Mouse (Mus musculus): ENCODE results near the gene Ccdc93. TPM values are rescaled to one million over a fixed set of nuclear protein-coding genes. Genes with fewer than 3 reads are reported as not detected.

The Ccdc93 gene
- polyA plus RNA-seq, 1 experiment from 2014 or later = 8.2 TPM

DNA sequence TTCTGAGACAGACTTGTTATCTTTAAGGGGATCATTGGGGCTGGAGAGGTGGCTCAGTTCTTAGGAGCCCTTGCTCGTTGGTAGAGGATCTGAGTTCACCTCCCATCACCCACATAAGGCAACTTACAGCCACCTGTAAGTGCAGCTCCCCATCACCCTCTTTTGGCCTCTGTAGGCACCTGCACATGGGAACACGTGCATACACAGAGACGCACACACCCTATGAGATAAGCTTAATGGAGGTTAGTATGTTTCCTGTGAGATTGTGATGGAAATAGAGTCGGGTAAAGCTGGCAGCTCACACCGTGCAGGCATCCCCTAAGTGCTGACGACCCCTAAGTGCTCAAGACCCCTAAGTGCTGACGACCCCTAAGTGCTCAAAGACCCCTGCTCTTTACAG, 100.6 kb downstream of the Ccdc93 start:
- ATAC-seq = no peak

DNA sequence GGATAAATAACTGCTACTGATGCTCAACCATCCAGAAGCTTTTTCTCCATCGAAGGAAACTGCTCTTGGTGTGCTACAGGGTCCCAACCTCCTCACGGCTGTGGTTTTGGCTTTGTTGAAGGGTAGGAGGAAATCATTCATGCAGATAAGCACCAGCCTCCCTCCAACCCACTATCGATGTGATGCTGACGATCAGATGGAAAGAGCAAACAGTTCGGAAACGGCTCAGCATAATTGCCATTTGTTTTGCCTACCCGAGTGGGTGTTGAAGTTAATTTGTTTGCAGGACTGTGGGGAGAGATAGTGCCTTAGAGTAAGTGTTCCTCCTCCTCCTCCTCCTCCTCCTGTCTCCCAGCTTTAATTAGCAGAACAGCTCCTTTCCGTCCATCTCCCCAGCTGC, 109.5 kb downstream of the Ccdc93 start:
- Histone ChIP-seq H3K4me1 (replicated peaks; ENCODE audit: control insufficient read depth, insufficient read depth, low read length) (no peaks in the 10 kb centered on the region), H3K9ac (ENCODE audit: low read depth, low read length) (no peak overlapping the region), H3K36me3 (ENCODE audit: control insufficient read depth, insufficient read depth) (no peaks in the 10 kb centered on the region), H3K27me3 (replicated peaks; ENCODE audit: control insufficient read depth, insufficient read depth, low read length) (no peaks in the 10 kb centered on the region), H3K4me2 (replicated peaks; ENCODE audit: low read depth) (no peak overlapping the region), H3K27ac (ENCODE audit: low read depth, low read length) (no peak overlapping the region), H3K4me3 (ENCODE audit: low read depth, low read length) (no peak overlapping the region), H3K9me3 (ENCODE audit: control insufficient read depth) (no peaks in the 10 kb centered on the region)
- WGBS = 47% methylated on average over 8 of the region's 8 CpGs
- no peak for TF ChIP-seq CTCF (IDR thresholded peaks at IDR 0.05; ENCODE audit: low read depth)
- no peak for ATAC-seq

More for the DNA sequence above, 100.6 kb downstream of the Ccdc93 start:
- no peak for TF ChIP-seq CTCF (IDR thresholded peaks at IDR 0.05; ENCODE audit: low read depth)
- Histone ChIP-seq H3K36me3 (ENCODE audit: control insufficient read depth, insufficient read depth) (no peaks in the 10 kb centered on the region), H3K9ac (ENCODE audit: low read depth, low read length) (no peak overlapping the region), H3K4me1 (replicated peaks; ENCODE audit: control insufficient read depth, insufficient read depth, low read length) (no peaks in the 10 kb centered on the region), H3K4me2 (replicated peaks; ENCODE audit: low read depth) (no peak overlapping the region), H3K4me3 (ENCODE audit: low read depth, low read length) (no peak overlapping the region), H3K27ac (ENCODE audit: low read depth, low read length) (no peak overlapping the region), H3K9me3 (ENCODE audit: control insufficient read depth) (no peaks in the 10 kb centered on the region), H3K27me3 (replicated peaks; ENCODE audit: control insufficient read depth, insufficient read depth, low read length) (peaks cover 23% of the 10 kb centered on the region)
- 70% methylated on average over 7 of the region's 7 CpGs for WGBS

DNA sequence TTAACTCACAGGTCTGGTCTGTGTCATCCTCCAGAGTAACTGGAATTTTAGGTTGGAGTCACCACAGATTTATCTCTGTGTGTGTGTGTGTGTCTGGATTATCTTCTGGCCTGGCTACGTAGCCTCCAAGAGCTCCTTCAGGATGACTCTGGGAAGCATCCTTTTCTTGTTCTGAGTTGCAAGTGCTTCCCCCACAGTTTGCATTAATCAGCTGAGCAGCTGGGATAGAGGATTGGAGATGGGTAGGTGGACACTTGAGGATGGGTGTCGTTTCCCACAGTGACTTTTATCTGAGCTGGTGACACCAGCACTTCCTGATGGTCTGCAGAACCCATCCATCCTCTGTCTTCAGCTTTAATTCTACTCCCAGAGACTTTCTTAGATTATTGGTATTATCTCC, 116.0 kb downstream of the Ccdc93 start:
- no peak for ATAC-seq
- Histone ChIP-seq H3K27me3 (replicated peaks; ENCODE audit: control insufficient read depth, insufficient read depth, low read length) (no peaks in the 10 kb centered on the region), H3K9me3 (ENCODE audit: control insufficient read depth) (no peaks in the 10 kb centered on the region), H3K4me1 (replicated peaks; ENCODE audit: control insufficient read depth, insufficient read depth, low read length) (no peaks in the 10 kb centered on the region), H3K4me2 (replicated peaks; ENCODE audit: low read depth) (no peak overlapping the region), H3K36me3 (ENCODE audit: control insufficient read depth, insufficient read depth) (peaks cover 6% of the 10 kb centered on the region; the same call in 1 of the 2 replicates), H3K4me3 (ENCODE audit: low read depth, low read length) (no peak overlapping the region), H3K9ac (ENCODE audit: low read depth, low read length) (no peak overlapping the region), H3K27ac (ENCODE audit: low read depth, low read length) (no peak overlapping the region)
- no peak for TF ChIP-seq CTCF (IDR thresholded peaks at IDR 0.05; ENCODE audit: low read depth)
- 78% methylated on average over 2 of the region's 2 CpGs for WGBS

DNA sequence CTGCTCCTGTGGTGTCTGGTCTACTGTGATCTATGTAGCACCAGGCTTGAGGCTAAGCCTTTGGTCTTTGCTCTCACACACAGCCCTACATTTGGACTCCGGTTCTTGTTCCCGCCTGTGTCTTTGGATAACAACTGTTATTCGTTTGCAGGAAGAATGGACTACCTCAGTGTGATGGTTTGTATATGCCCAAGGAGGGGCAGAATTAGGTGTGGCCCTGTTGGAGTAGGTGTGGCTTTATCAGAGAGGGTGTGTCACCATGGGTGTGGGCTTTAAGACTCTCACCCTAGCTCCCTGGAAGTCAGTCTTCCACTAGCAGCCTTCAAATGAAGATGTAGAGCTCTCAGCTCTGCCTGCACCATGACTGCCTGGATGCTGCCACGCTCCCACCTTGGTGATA, 117.8 kb downstream of the Ccdc93 start:
- Histone ChIP-seq H3K36me3 (ENCODE audit: control insufficient read depth, insufficient read depth) (peaks cover 15% of the 10 kb centered on the region; the same call in 1 of the 2 replicates), H3K4me1 (replicated peaks; ENCODE audit: control insufficient read depth, insufficient read depth, low read length) (no peaks in the 10 kb centered on the region), H3K9ac (ENCODE audit: low read depth, low read length) (no peak overlapping the region), H3K27me3 (replicated peaks; ENCODE audit: control insufficient read depth, insufficient read depth, low read length) (no peaks in the 10 kb centered on the region), H3K4me2 (replicated peaks; ENCODE audit: low read depth) (no peak overlapping the region), H3K9me3 (ENCODE audit: control insufficient read depth) (no peaks in the 10 kb centered on the region), H3K27ac (ENCODE audit: low read depth, low read length) (no peak overlapping the region), H3K4me3 (ENCODE audit: low read depth, low read length) (no peak overlapping the region)
- 90% methylated on average over 4 of the region's 4 CpGs for WGBS
- no peak for TF ChIP-seq CTCF (IDR thresholded peaks at IDR 0.05; ENCODE audit: low read depth)
- no peak for ATAC-seq

DNA sequence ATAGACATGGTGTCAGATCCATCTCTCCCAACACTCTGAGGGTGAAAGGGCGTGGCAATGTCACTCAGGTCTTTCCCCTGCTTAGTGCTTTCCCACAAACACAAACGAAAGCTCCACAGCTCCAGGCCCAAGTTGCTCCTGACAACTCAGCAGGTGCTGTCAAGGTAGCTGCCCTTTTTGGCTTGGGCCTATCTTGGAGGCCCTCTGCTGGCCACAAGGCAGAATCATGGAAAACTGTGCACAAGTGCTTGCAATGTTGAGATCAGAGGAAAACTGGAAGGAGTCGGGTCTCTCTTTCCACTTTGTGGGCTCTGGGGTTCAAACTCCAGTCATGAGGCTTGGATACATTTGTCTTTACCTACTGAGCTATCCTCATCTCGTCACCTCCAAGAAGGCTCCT, 118.6 kb downstream of the Ccdc93 start:
- Histone ChIP-seq H3K27ac (ENCODE audit: low read depth, low read length) (no peak overlapping the region), H3K4me1 (replicated peaks; ENCODE audit: control insufficient read depth, insufficient read depth, low read length) (no peaks in the 10 kb centered on the region), H3K36me3 (ENCODE audit: control insufficient read depth, insufficient read depth) (peaks cover 21% of the 10 kb centered on the region; the same call in 1 of the 2 replicates), H3K4me2 (replicated peaks; ENCODE audit: low read depth) (no peak overlapping the region), H3K9me3 (ENCODE audit: control insufficient read depth) (no peaks in the 10 kb centered on the region), H3K4me3 (ENCODE audit: low read depth, low read length) (no peak overlapping the region), H3K9ac (ENCODE audit: low read depth, low read length) (no peak overlapping the region), H3K27me3 (replicated peaks; ENCODE audit: control insufficient read depth, insufficient read depth, low read length) (no peaks in the 10 kb centered on the region)
- TF ChIP-seq CTCF (IDR thresholded peaks at IDR 0.05; ENCODE audit: low read depth) = peak; percentile 61
- 80% methylated on average over 4 of the region's 4 CpGs for WGBS
- no peak for ATAC-seq

DNA sequence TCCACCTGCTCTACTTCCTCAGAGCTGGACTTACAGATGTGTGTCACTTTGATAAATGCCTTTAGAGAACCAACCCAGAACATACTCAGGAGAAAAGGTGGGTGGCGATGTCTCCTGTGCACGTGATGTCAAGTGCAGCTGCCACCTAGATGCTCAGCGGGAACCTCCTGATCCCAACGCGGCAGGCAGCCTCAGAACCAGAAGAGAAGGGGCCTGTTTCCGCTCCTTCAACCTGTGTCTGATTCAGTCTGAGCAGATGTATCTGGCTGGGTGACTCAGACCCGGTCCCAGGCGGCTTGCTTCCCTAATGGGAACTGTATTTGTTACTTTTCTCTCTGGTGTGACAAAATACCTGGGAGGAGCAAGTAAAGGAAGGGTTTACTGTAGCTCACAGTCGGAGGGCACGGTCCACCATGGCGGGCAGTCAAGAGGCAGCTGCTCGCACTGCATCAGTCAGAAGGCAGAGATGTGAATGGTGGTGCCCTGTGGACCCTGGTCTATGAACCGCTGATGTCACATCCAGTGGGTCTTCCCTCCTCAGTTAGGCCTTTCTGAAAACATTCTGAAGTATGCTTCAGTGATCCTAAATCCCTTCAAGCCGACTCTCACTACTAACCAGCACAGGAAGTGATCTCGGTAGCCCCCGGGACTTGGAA, 120.1 kb downstream of the Ccdc93 start:
- TF ChIP-seq CTCF (IDR thresholded peaks at IDR 0.05; ENCODE audit: low read depth) = no peak
- Histone ChIP-seq H3K36me3 (ENCODE audit: control insufficient read depth, insufficient read depth) (peaks cover 36% of the 10 kb centered on the region), H3K9me3 (ENCODE audit: control insufficient read depth) (no peaks in the 10 kb centered on the region), H3K27me3 (replicated peaks; ENCODE audit: control insufficient read depth, insufficient read depth, low read length) (no peaks in the 10 kb centered on the region), H3K4me1 (replicated peaks; ENCODE audit: control insufficient read depth, insufficient read depth, low read length) (no peaks in the 10 kb centered on the region), H3K4me2 (replicated peaks; ENCODE audit: low read depth) (no peak overlapping the region), H3K4me3 (ENCODE audit: low read depth, low read length) (no peak overlapping the region), H3K9ac (ENCODE audit: low read depth, low read length) (no peak overlapping the region), H3K27ac (ENCODE audit: low read depth, low read length) (no peak overlapping the region)
- WGBS = 85% methylated on average over 16 of the region's 16 CpGs
- no peak for ATAC-seq

Data from intestine, postnatal 0 days (tissue).